Mouse (Mus musculus) neutrophil, adult 5-6 weeks (primary cell): ENCODE results near the gene Dchs2. TPM values are rescaled to one million over a fixed set of nuclear protein-coding genes. Genes with fewer than 3 reads are reported as not detected.

ENCODE experiments used
- ATAC-seq: fragments of 151-379, 151-347 bp; 2 replicates; pipeline ENCODE4 v1.8.0; 2017; ENCODE audit warnings: mild to moderate bottlenecking, moderate TSS enrichment; ENCODE audit not compliant: insufficient number of reproducible peaks, poor library complexity, low FRiP score, severe bottlenecking; ENCODE audit errors: extremely low read depth
- total RNA-seq: library from RNA; stranded (forward); fragments of 200-1000 nt; gene quantifications from 2 replicates; pipeline ENCODE4 v1.2.3, GENCODE M21; 2017

Dchs2 gene
- total RNA-seq, 1 experiment from 2014 or later = not detected

GRCm38 (mm10) chr3:83345928-83346327 is 218.2 kb downstream of the Dchs2 start:
- no peak for ATAC-seq

GRCm38 (mm10) chr3:83368500-83369068 is 240.8 kb downstream of the Dchs2 start:
- no peak for ATAC-seq

- ATAC-seq = no peak
Observed at GRCm38 (mm10) chr3:83369871-83370270, 242.1 kb downstream of the Dchs2 start.

GRCm38 (mm10) chr3:83374333-83374732 is 246.6 kb downstream of the Dchs2 start:
- ATAC-seq = no peak

- ATAC-seq = no peak
Observed at GRCm38 (mm10) chr3:83376834-83377233, 249.1 kb downstream of the Dchs2 start.

Other genes with a start within 250 kb of the Dchs2 start
- not detected in 2 replicates for gene Lrat, start 224.0 kb upstream of the Dchs2 start, total RNA-seq
- not detected in 2 replicates for gene Fgg, start 120.2 kb upstream of the Dchs2 start, total RNA-seq
- gene Fga, start 101.9 kb upstream of the Dchs2 start, total RNA-seq = not detected in 2 replicates
- gene Fgb, start 78.1 kb upstream of the Dchs2 start, total RNA-seq = not detected in 2 replicates
- gene Plrg1, start 72.4 kb upstream of the Dchs2 start, total RNA-seq = 54.5 and 62.4 TPM in 2 replicates